Mouse (Mus musculus) MEL (cell line): ENCODE measurements at regions not wholly inside any gene's neighbourhood (a gene's known extent, or its start where the extent isn't known, plus 50 kb on each side); places are given as distances from the start of the nearest gene placed in this dataset.

Experiments
- DNase-seq: peaks from one replicate; pipeline ENCODE4 v3.0.0; 2011; ENCODE audit warnings: low read depth, low spot score
- H3K27ac ChIP-seq: 2 replicates; pipeline ENCODE4 v1.5.1; 2012; ENCODE audit warnings: low read depth, mild to moderate bottlenecking, control low read depth, low read length, moderate library complexity; ENCODE audit not compliant: control insufficient read depth
- H3K27me3 ChIP-seq, 2 experiments: fragments of 150-350 bp in 1 of 2; sonication (generic) in 1 of 2; 2 replicates each; pipeline ENCODE4 v1.6.1; 2012; ENCODE audit warnings: low read length in 2 of 2, mild to moderate bottlenecking in 2 of 2, improper control_type of control experiment in 1 of 2, moderate library complexity in 1 of 2; ENCODE audit not compliant: insufficient read depth in 2 of 2, control insufficient read depth in 1 of 2
- H3K36me3 ChIP-seq, 2 experiments: 2 replicates each; pipeline ENCODE4 v1.6.1; 2012 to 2014; ENCODE audit warnings: low read length in 2 of 2, improper control_type of control experiment in 1 of 2, inconsistent platforms in 1 of 2, mild to moderate bottlenecking in 1 of 2; ENCODE audit not compliant: insufficient read depth in 2 of 2, control insufficient read depth in 1 of 2
- H3K4me1 ChIP-seq, 2 experiments: fragments of 150-350 bp in 1 of 2; sonication (generic) in 1 of 2; 2 replicates each; pipeline ENCODE4 v1.6.1; 2012; ENCODE audit warnings: low read length in 2 of 2, improper control_type of control experiment in 1 of 2, mild to moderate bottlenecking in 1 of 2; ENCODE audit not compliant: insufficient read depth in 2 of 2, control insufficient read depth in 1 of 2
- H3K4me3 ChIP-seq, 2 experiments: fragments of 150-350 bp in 1 of 2; sonication (generic) in 1 of 2; 2 replicates each; pipeline ENCODE4 v1.5.1; 2012; ENCODE audit warnings: low read depth in 2 of 2, low read length in 2 of 2, mild to moderate bottlenecking in 2 of 2, moderate library complexity in 2 of 2, control low read depth in 1 of 2, improper control_type of control experiment in 1 of 2; ENCODE audit not compliant: control insufficient read depth in 1 of 2, insufficient read depth in 1 of 2
- H3K79me2 ChIP-seq: 2 replicates; pipeline ENCODE4 v1.6.1; 2012; ENCODE audit warnings: mild to moderate bottlenecking, low read length, moderate library complexity; ENCODE audit not compliant: control insufficient read depth, poor library complexity, insufficient read depth
- H3K9ac ChIP-seq: 2 replicates; pipeline ENCODE4 v1.6.1; 2012; ENCODE audit warnings: low read depth, mild to moderate bottlenecking, control low read depth, low read length, moderate library complexity; ENCODE audit not compliant: control insufficient read depth, poor library complexity, severe bottlenecking
- H3K9me3 ChIP-seq: fragments of 150-350 bp; sonication (generic); replicated peaks from 2 replicates; pipeline ENCODE4 v1.6.1; 2012; ENCODE audit warnings: mild to moderate bottlenecking, low read length, improper control_type of control experiment, moderate library complexity; ENCODE audit not compliant: insufficient read depth
- CHD1 ChIP-seq: IDR thresholded peaks from 2 replicates; pipeline ENCODE4 v1.6.1; 2012; ENCODE audit warnings: low read depth, mild to moderate bottlenecking, inconsistent platforms, low read length, improper control_type of control experiment
- CTCF ChIP-seq, 3 experiments: IDR thresholded peaks in 2 of 3; conservative IDR thresholded peaks in 1 of 3; 2 replicates each; pipeline ENCODE4 v1.5.1; 2011 to 2012; ENCODE audit warnings: low read length in 3 of 3, low read depth in 2 of 3, mild to moderate bottlenecking in 2 of 3, improper control_type of control experiment in 1 of 3, inconsistent platforms in 1 of 3, mixed read lengths in 1 of 3, moderate library complexity in 1 of 3; ENCODE audit not compliant: control insufficient read depth in 1 of 3, insufficient read depth in 1 of 3, poor library complexity in 1 of 3, severe bottlenecking in 1 of 3
- E2F4 ChIP-seq: IDR thresholded peaks from 2 replicates; pipeline ENCODE4 v1.6.1; 2011; ENCODE audit warnings: low read depth, low read length, improper control_type of control experiment, borderline replicate concordance
- ELF1 ChIP-seq: IDR thresholded peaks from 2 replicates; pipeline ENCODE4 v1.6.1; 2014; ENCODE audit warnings: low read depth, mild to moderate bottlenecking, inconsistent platforms, low read length, improper control_type of control experiment, moderate library complexity
- EP300 ChIP-seq, 2 experiments: IDR thresholded peaks; 2 replicates each; pipeline ENCODE4 v1.6.1; 2011; ENCODE audit warnings: improper control_type of control experiment in 2 of 2, low read length in 2 of 2, low read depth in 1 of 2, mild to moderate bottlenecking in 1 of 2
- GABPA ChIP-seq: IDR thresholded peaks from 2 replicates; pipeline ENCODE4 v1.6.1; 2012; ENCODE audit warnings: low read depth, mild to moderate bottlenecking, inconsistent platforms, low read length, improper control_type of control experiment, moderate library complexity
- MAX ChIP-seq: IDR thresholded peaks from 2 replicates; pipeline ENCODE4 v1.6.1; 2011; ENCODE audit warnings: low read length, improper control_type of control experiment
- MAZ ChIP-seq: IDR thresholded peaks from 2 replicates; pipeline ENCODE4 v1.6.1; 2012; ENCODE audit warnings: low read depth, mild to moderate bottlenecking, inconsistent platforms, low read length, improper control_type of control experiment
- MEF2A ChIP-seq: IDR thresholded peaks from 2 replicates; pipeline ENCODE4 v1.6.1; 2014; ENCODE audit warnings: low read depth, mild to moderate bottlenecking, inconsistent platforms, low read length, improper control_type of control experiment; ENCODE audit not compliant: poor library complexity, insufficient replicate concordance, severe bottlenecking; ENCODE audit errors: extremely low read depth
- MXI1 ChIP-seq: IDR thresholded peaks from 2 replicates; pipeline ENCODE4 v1.6.1; 2011; ENCODE audit warnings: mild to moderate bottlenecking, low read depth, low read length, improper control_type of control experiment
- MYB ChIP-seq: IDR thresholded peaks from 2 replicates; pipeline ENCODE4 v1.6.1; 2011; ENCODE audit warnings: mild to moderate bottlenecking, low read depth, low read length, improper control_type of control experiment
- NELFE ChIP-seq: IDR thresholded peaks from 2 replicates; pipeline ENCODE4 v1.6.1; 2011; ENCODE audit warnings: low read depth, low read length, improper control_type of control experiment
- NRF1 ChIP-seq: IDR thresholded peaks from 2 replicates; pipeline ENCODE4 v1.6.1; 2014; ENCODE audit warnings: low read depth, mild to moderate bottlenecking, inconsistent platforms, low read length, improper control_type of control experiment, moderate library complexity; ENCODE audit not compliant: poor library complexity, insufficient read depth, severe bottlenecking
- POLR2A ChIP-seq, 2 experiments: IDR thresholded peaks; 2 replicates each; pipeline ENCODE4 v1.6.1; 2011 to 2012; ENCODE audit warnings: low read length in 2 of 2, mild to moderate bottlenecking in 2 of 2, control low read depth in 1 of 2, improper control_type of control experiment in 1 of 2, low read depth in 1 of 2, moderate library complexity in 1 of 2; ENCODE audit not compliant: control insufficient read depth in 1 of 2, insufficient read depth in 1 of 2, poor library complexity in 1 of 2
- POLR2AphosphoS2 ChIP-seq: IDR thresholded peaks from 2 replicates; pipeline ENCODE4 v1.6.1; 2011; ENCODE audit warnings: low read length, improper control_type of control experiment
- POLR2AphosphoS5 ChIP-seq: IDR thresholded peaks from 2 replicates; pipeline ENCODE4 v1.6.1; 2012; ENCODE audit warnings: low read depth, borderline replicate concordance, mild to moderate bottlenecking, inconsistent platforms, low read length, moderate library complexity, mixed read lengths
- RAD21 ChIP-seq: IDR thresholded peaks from 2 replicates; pipeline ENCODE4 v1.6.1; 2011; ENCODE audit warnings: mild to moderate bottlenecking, low read depth, low read length, improper control_type of control experiment
- RCOR1 ChIP-seq: IDR thresholded peaks from 2 replicates; pipeline ENCODE4 v1.6.1; 2012; ENCODE audit warnings: low read depth, mild to moderate bottlenecking, inconsistent platforms, low read length, improper control_type of control experiment
- SIN3A ChIP-seq: IDR thresholded peaks from 2 replicates; pipeline ENCODE4 v1.6.1; 2012; ENCODE audit warnings: low read length, improper control_type of control experiment, inconsistent platforms
- SMC3 ChIP-seq: IDR thresholded peaks from 2 replicates; pipeline ENCODE4 v1.6.1; 2011; ENCODE audit warnings: low read depth, low read length, improper control_type of control experiment
- TAL1 ChIP-seq: IDR thresholded peaks from 2 replicates; pipeline ENCODE4 v1.6.1; 2012; ENCODE audit warnings: mild to moderate bottlenecking, inconsistent platforms, low read length, moderate library complexity, mixed read lengths
- TBP ChIP-seq: IDR thresholded peaks from 2 replicates; pipeline ENCODE4 v1.8.0; 2011; ENCODE audit warnings: low read depth, low read length, improper control_type of control experiment
- USF2 ChIP-seq, 2 experiments: IDR thresholded peaks; 2 replicates each; pipeline ENCODE4 v1.6.1; 2011 to 2012; ENCODE audit warnings: improper control_type of control experiment in 2 of 2, low read length in 2 of 2, borderline replicate concordance in 1 of 2, inconsistent platforms in 1 of 2, low read depth in 1 of 2, mild to moderate bottlenecking in 1 of 2; ENCODE audit not compliant: insufficient read depth in 1 of 2
- ZC3H11A ChIP-seq: IDR thresholded peaks from 2 replicates; pipeline ENCODE4 v1.6.1; 2012; ENCODE audit warnings: low read depth, mild to moderate bottlenecking, inconsistent platforms, low read length, improper control_type of control experiment
- ZMIZ1 ChIP-seq: IDR thresholded peaks from 2 replicates; pipeline ENCODE4 v1.6.1; 2012; ENCODE audit warnings: low read depth, mild to moderate bottlenecking, inconsistent platforms, low read length, improper control_type of control experiment, moderate library complexity
- ZNF384 ChIP-seq: IDR thresholded peaks from 2 replicates; pipeline ENCODE4 v1.6.1; 2012; ENCODE audit warnings: low read depth, mild to moderate bottlenecking, inconsistent platforms, low read length, improper control_type of control experiment

DNA sequence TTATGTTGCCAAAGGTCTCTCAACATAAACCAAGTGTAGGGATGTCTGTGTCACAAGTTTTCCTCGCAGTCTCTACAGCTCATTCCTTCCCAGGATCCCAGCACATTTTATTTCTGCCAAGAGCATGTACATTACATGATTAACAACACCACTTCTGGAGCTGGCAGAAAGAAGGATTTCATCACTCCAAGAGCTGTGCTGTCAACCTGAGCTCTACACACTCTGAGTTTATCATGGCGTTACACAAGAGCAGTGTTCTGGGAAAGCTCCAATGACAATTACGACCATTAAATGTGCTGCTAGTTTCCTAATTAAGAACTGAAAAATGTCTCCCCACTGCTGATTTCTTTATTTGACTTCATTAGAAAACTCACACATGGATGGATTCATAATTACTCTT, 94.9 kb downstream of the S1pr1 start:
- Histone ChIP-seq H3K4me1 (no peaks in the 10 kb centered on the region), H3K36me3 (no peaks in the 10 kb centered on the region)
- TF ChIP-seq RCOR1 (no peak), ZNF384 (no peak), SMC3 (no peak), USF2 (IDR thresholded peaks at IDR 0.05; ENCODE audit: borderline replicate concordance in 1 of 2, insufficient read depth in 1 of 2, low read depth in 1 of 2, low read length in 2 of 2) (no peak), ZC3H11A (no peak), MAZ (no peak), CHD1 (no peak), ZMIZ1 (no peak), SIN3A (no peak), POLR2AphosphoS2 (no peak), NRF1 (no peak), MAX (no peak), GABPA (no peak), E2F4 (no peak), MYB (no peak)

DNA sequence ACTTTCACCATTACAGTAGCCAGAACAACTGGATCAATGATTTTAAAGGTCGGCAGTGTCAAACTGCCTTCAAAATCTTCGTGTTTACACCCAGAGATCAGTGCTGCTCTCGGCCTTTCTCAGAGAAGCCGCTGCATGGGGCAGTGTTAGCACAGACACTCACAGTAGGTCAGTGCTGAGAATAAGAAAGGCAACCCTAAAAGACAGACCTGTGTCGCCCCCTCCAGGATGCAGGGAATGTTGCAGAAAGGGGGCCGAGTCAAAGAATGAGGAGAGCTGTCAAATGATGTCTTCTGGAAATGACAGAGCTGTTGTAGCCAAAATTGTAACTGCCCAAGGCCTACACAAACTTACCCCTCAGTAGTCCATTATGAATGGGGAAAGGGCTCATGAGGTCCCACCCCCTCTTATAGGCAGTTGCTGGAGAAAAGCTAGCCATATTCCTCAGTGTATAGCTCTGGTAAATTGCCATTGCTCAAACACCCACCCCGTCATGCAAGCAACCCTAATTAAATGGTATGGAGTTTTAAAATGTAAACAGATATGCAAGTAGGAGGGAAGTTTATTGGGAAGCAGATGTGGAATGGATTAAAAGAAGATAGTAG, 98.8 kb downstream of the S1pr1 start:
- no peaks in the 10 kb centered on the region for H3K36me3 ChIP-seq
- H3K27me3 ChIP-seq = peaks cover 7 to 17% of the 10 kb centered on the region in 2 experiments
- no peaks in the 10 kb centered on the region for H3K9me3 ChIP-seq
- H3K4me3 ChIP-seq = no peak overlapping the region
- peak; percentile 24 for DNase-seq
- no peaks in the 10 kb centered on the region for H3K79me2 ChIP-seq
- no peaks in the 10 kb centered on the region for H3K4me1 ChIP-seq
- TF ChIP-seq ZNF384 (no peak), EP300 (IDR thresholded peaks at IDR 0.05; ENCODE audit: low read depth in 1 of 2, low read length in 2 of 2) (no peak), MAZ (no peak), MXI1 (no peak), CTCF (IDR thresholded peaks at IDR 0.05 in 2 of 3, conservative IDR thresholded peaks at IDR 0.05 in 1 of 3; ENCODE audit: control insufficient read depth in 1 of 3, insufficient read depth in 1 of 3, low read depth in 2 of 3, low read length in 3 of 3, poor library complexity in 1 of 3, severe bottlenecking in 1 of 3) (peak; percentile 44 to 53 (median 47); a peak in 5 of 6 replicates), ELF1 (no peak), MYB (no peak), TBP (no peak), TAL1 (no peak), MEF2A (no peak), POLR2A (IDR thresholded peaks at IDR 0.05; ENCODE audit: control insufficient read depth in 1 of 2, insufficient read depth in 1 of 2, low read depth in 1 of 2, low read length in 2 of 2, poor library complexity in 1 of 2) (no peak), NELFE (no peak), SMC3 (peak; percentile 35), USF2 (IDR thresholded peaks at IDR 0.05; ENCODE audit: borderline replicate concordance in 1 of 2, insufficient read depth in 1 of 2, low read depth in 1 of 2, low read length in 2 of 2) (no peak), POLR2AphosphoS5 (no peak), RAD21 (peak; percentile 53), POLR2AphosphoS2 (no peak), SIN3A (no peak), ZC3H11A (peak; percentile 26; the same call in 1 of the 2 replicates), NRF1 (no peak)
- no peak overlapping the region for H3K9ac ChIP-seq
- no peak overlapping the region for H3K27ac ChIP-seq

More for the DNA sequence above, 94.9 kb downstream of the S1pr1 start:
- no peaks in the 10 kb centered on the region for H3K9me3 ChIP-seq
- no peak overlapping the region for H3K9ac ChIP-seq
- DNase-seq = no peak
- no peak overlapping the region for H3K27ac ChIP-seq
- H3K27me3 ChIP-seq = peaks cover 12 to 27% of the 10 kb centered on the region in 2 experiments
- no peak overlapping the region for H3K4me3 ChIP-seq
- H3K79me2 ChIP-seq = no peaks in the 10 kb centered on the region
